Comparison of ENCODE assay signal across 8 mouse cellular contexts in the genomic region with DNA sequence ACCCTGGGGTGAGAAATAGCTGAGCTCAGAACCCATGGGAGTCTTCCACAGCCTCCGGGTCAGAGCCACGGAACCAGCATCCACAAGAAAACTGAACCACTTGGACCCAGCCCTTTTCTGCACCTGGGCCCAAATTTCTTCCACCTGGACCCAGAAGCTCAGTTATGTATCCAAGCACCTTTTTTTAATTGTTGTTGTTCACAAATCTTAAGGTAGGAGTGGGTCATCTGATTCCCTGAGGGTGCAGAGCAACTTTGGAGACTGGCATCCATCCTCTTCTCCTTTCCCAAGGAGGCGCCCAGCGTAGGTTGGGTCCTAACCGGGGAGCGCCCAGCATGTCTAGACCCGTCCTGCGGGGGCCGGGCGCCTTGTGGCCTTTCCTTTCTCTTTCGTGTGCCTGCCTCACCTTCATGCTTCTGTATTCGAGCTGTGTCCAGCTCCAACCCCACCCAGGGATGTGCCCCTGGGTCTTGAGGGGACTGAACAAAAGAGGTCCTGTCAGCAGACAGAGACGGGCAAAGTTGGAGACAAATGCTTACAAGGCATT. TPM values are rescaled to one million over a fixed set of nuclear protein-coding genes. Genes with fewer than 3 reads are reported as not detected.
DNase-seq lines count a peak whose midpoint lies in the region; ATAC-seq and TF ChIP-seq lines count a peak whose summit lies in the region.

A gene (minus strand): TSS at position 51 of the 547 bp plus-strand sequence.
A gene (plus strand): TSS at position 222 of the 547 bp plus-strand sequence.

- peak within 1 kb of the TSS; percentile 89 for H3K27ac ChIP-seq in kidney, embryonic 14.5 days (ENCODE audit: low read depth, low read length)
- H3K27ac ChIP-seq in bone marrow macrophage, adult 2 months (ENCODE audit: insufficient read depth, low read depth, low read length) = peak within 1 kb of the TSS; percentile 64
- peak within 1 kb of the TSS; percentile 93 for H3K27ac ChIP-seq in hindbrain, embryonic 10.5 days
- H3K27ac ChIP-seq in liver, embryonic 16.5 days (ENCODE audit: low read length) = peak within 1 kb of the TSS; percentile 63

- peaks cover 25% of the 10 kb centered on the region for H3K36me3 ChIP-seq in kidney, embryonic 14.5 days (ENCODE audit: control insufficient read depth, insufficient read depth, low read length)
- peaks cover 33% of the 10 kb centered on the region for H3K36me3 ChIP-seq in hindbrain, embryonic 10.5 days
- no peaks in the 10 kb centered on the region for H3K36me3 ChIP-seq in liver, embryonic 16.5 days (ENCODE audit: control insufficient read depth, insufficient read depth)

- peak within 1 kb of the TSS; percentile 91 for H3K4me3 ChIP-seq in kidney, embryonic 14.5 days (ENCODE audit: low read length)
- peak within 1 kb of the TSS; percentile 94 for H3K4me3 ChIP-seq in bone marrow macrophage, adult 2 months (ENCODE audit: insufficient read depth, low read length)
- H3K4me3 ChIP-seq in hindbrain, embryonic 10.5 days = peak within 1 kb of the TSS; percentile 88
- peak within 1 kb of the TSS; percentile 90 for H3K4me3 ChIP-seq in liver, embryonic 16.5 days (ENCODE audit: low read depth, low read length)

- no peaks in the 10 kb centered on the region for H3K9me3 ChIP-seq in kidney, embryonic 14.5 days (ENCODE audit: control insufficient read depth, low read length)
- 0 out of 2 replicates have a peak, but pooled peaks cover 5% of the 10 kb centered on the region for H3K9me3 ChIP-seq in hindbrain, embryonic 10.5 days
- H3K9me3 ChIP-seq in liver, embryonic 16.5 days (replicated peaks; ENCODE audit: control insufficient read depth, low read length) = no peaks in the 10 kb centered on the region

- ATAC-seq in kidney, embryonic 14.5 days (ENCODE audit: low FRiP score, low TSS enrichment) = peak; percentile 0; the same call in 1 of the 2 replicates
- ATAC-seq in liver, embryonic 16.5 days (ENCODE audit: low read depth) = no peak

- H3K9ac ChIP-seq in kidney, embryonic 14.5 days (ENCODE audit: low read depth, low read length) = peak within 1 kb of the TSS; percentile 80
- peak within 1 kb of the TSS; percentile 90 for H3K9ac ChIP-seq in liver, embryonic 16.5 days (ENCODE audit: low read depth, low read length)

- no peak for TF ChIP-seq CTCF in bone marrow macrophage, adult 2 months (IDR thresholded peaks at IDR 0.05; ENCODE audit: low read depth, low read length)

- TF ChIP-seq POLR2A in bone marrow macrophage, adult 2 months (IDR thresholded peaks at IDR 0.05; ENCODE audit: borderline replicate concordance, low read depth, low read length) = no peak

- no peak for DNase-seq in kidney, adult 11 months
- no peak for DNase-seq in hindbrain, embryonic 10.5 days (ENCODE audit: low spot score)
- DNase-seq in testis, postnatal 10 days (ENCODE audit: low spot score) = peak; percentile 51
- no peak for DNase-seq in ovary, adult 18-20 months (ENCODE audit: low spot score)
- no peak for DNase-seq in left cerebral cortex, adult 9 months (ENCODE audit: low spot score in 2 of 2)

- H3K4me1 ChIP-seq in kidney, embryonic 14.5 days (ENCODE audit: control insufficient read depth, insufficient read depth, low read length) = peaks cover 15% of the 10 kb centered on the region
- peaks cover 15% of the 10 kb centered on the region for H3K4me1 ChIP-seq in bone marrow macrophage, adult 2 months (ENCODE audit: control insufficient read depth, insufficient read depth, low read length)
- peaks cover 21% of the 10 kb centered on the region for H3K4me1 ChIP-seq in hindbrain, embryonic 10.5 days (replicated peaks)
- peaks cover 16% of the 10 kb centered on the region for H3K4me1 ChIP-seq in liver, embryonic 16.5 days (ENCODE audit: control insufficient read depth, low read depth, low read length)

- 25% methylated on average over 13 of the region's 13 CpGs for WGBS in kidney, embryonic 14.5 days
- 35% methylated on average over 13 of the region's 13 CpGs for WGBS in hindbrain, embryonic 10.5 days
- 45% methylated on average over 13 of the region's 13 CpGs for WGBS in liver, embryonic 16.5 days (ENCODE audit: insufficient replicate concordance)

- H3K27me3 ChIP-seq in kidney, embryonic 14.5 days (ENCODE audit: control insufficient read depth, insufficient read depth, low read length) = no peaks in the 10 kb centered on the region
- H3K27me3 ChIP-seq in hindbrain, embryonic 10.5 days (ENCODE audit: insufficient read depth, poor library complexity, severe bottlenecking) = no peaks in the 10 kb centered on the region
- H3K27me3 ChIP-seq in liver, embryonic 16.5 days (ENCODE audit: control insufficient read depth, insufficient read depth, low read depth, low read length) = no peaks in the 10 kb centered on the region

- peak within 1 kb of the TSS; percentile 76 for H3K4me2 ChIP-seq in kidney, embryonic 14.5 days (replicated peaks; ENCODE audit: low read depth, low read length)
- peak within 1 kb of the TSS; percentile 83 for H3K4me2 ChIP-seq in liver, embryonic 16.5 days (ENCODE audit: low read depth, low read length)

RNA-seq across cellular contexts. Expression of the first gene that starts in this region (rescaled TPM):
- polyA plus RNA-seq in kidney, embryonic 14.5 days (2014; fragmentation: Nextera tagmentation; extraction: Ambion mirVana) = 0.43 TPM in 1 of 2 replicates, not detected in the other
- polyA plus RNA-seq in bone marrow macrophage, adult 2 months (2012; ENCODE audit: insufficient read depth, insufficient read length, missing spikeins) = not detected in 2 replicates
- 0.26 TPM in 1 of 2 replicates, not detected in the other for polyA plus RNA-seq in hindbrain, embryonic 10.5 days (2016; fragmentation: Nextera tagmentation; extraction: Ambion mirVana)
- polyA plus RNA-seq in liver, embryonic 16.5 days (2015; fragmentation: Nextera tagmentation; extraction: Ambion mirVana) = not detected in 2 replicates

RNA-seq across cellular contexts. Expression of the second gene that starts in this region (rescaled TPM):
- polyA plus RNA-seq in kidney, embryonic 14.5 days (2014; fragmentation: Nextera tagmentation; extraction: Ambion mirVana) = 109 and 136 TPM in 2 replicates
- polyA plus RNA-seq in bone marrow macrophage, adult 2 months (2012; ENCODE audit: insufficient read depth, insufficient read length, missing spikeins) = 54.6 and 58.7 TPM in 2 replicates
- 132 and 160 TPM in 2 replicates for polyA plus RNA-seq in hindbrain, embryonic 10.5 days (2016; fragmentation: Nextera tagmentation; extraction: Ambion mirVana)
- polyA plus RNA-seq in liver, embryonic 16.5 days (2015; fragmentation: Nextera tagmentation; extraction: Ambion mirVana) = 35.4 and 40.8 TPM in 2 replicates
